Mouse (Mus musculus): Measurements from ENCODE around the gene Olfr789.

Gene Olfr789

DNA sequence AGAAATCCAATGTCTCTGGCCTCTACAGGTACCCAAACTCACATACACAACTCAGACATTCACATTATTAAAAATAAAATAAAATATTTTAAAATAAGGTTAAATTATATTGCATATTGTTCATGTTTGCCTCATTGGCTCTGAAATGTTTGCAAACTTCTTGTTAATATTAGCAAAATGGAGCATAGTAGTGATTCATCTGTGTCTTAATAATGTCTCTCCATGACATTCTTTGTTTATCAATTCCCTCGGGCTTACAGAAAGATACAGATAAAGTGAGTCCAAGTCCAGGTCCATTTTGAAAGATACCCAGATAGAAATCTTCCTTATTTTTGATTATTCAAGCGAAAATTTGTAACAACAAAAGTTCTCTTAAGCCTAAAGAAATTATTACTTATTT, at the start of gene Olfr789:
Gene Olfr789 (plus strand): TSS at position 301 of the 400 bp plus-strand sequence.
- no peak for DNase-seq (ENCODE audit: low read depth, low spot score)

DNA sequence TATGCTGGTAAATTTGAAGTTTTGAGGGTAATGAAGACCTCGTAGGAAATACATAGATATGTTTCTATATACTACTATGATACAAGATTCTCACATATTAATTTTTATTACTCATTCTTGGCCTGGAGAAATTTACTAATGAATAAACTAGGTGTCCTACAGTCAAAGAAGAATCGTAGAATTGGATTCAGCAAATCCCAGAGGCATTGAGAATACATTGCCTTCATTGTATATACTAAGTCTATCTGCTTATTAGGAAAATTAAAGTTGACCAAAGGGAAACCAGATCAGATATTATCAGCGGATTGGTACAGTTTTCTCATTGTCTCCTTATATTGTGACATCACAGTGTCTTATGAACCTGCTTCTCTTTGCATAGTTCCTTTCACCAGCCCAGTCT, 23.0 kb upstream of the Olfr789 start, which contains the start of gene Olfr787:
Gene Olfr787 (plus strand): TSS at position 301 of the 400 bp plus-strand sequence.
- DNase-seq (ENCODE audit: low read depth, low spot score), result no peak

DNA sequence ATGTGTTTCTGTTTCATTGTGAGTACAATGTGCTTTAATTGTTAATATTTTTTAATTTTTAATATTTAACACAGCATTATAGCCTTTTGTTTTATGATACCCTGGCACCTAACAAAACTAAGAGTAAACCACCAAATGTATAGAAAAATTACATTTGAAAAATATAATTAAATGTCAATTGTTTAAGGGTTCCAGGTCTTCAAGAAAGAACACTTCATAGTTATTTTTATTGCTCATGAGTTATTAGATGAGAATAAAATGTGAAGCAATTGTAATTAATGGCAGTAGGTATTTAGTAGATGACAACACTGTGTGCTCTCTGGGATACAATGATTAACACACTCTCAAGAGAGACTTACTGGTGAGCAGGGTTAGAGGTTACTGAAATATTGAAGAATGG, 13.9 kb upstream of the Olfr789 start, which contains the start of gene Olfr788:
Gene Olfr788 (plus strand): TSS at position 301 of the 400 bp plus-strand sequence.
- no peak for DNase-seq (ENCODE audit: low read depth, low spot score)

DNA sequence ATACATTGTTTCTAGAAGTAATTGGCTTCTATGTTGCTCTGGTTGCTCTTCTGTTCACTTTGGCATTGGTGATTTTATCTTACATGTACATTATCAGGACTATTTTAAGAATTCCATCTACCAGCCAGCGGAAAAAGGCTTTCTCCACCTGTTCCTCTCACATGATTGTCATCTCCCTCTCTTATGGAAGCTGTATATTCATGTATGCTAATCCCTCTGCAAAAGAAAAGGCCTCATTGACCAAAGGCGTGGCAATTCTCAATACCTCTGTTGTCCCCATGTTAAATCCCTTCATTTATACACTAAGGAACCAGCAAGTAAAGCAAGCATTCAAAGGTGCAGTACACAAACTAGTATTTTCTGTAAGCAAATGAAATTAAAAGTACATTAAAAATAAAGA, 11.3 kb upstream of the Olfr789 start:
- no peak for DNase-seq (ENCODE audit: low read depth, low spot score)

DNA sequence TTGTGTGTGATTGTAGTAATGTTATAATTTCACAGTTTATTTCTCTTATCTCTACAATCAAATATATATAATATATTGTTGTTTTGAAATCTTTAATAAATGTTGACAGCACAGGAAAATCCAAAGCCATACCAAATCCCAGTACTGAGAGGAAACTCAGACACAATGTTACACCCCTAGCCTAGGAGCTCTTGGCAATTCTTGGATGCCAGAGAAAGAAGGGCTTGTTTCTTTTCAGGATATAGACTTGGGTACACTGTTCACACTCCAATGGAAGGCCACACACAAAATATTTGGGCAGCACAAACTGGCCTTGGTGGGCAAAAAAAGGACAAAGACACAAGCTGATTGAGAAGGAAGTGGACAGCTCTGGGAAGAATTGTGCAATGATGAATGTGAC, 10.8 kb upstream of the Olfr789 start:
- DNase-seq (ENCODE audit: low read depth, low spot score), result no peak

DNA sequence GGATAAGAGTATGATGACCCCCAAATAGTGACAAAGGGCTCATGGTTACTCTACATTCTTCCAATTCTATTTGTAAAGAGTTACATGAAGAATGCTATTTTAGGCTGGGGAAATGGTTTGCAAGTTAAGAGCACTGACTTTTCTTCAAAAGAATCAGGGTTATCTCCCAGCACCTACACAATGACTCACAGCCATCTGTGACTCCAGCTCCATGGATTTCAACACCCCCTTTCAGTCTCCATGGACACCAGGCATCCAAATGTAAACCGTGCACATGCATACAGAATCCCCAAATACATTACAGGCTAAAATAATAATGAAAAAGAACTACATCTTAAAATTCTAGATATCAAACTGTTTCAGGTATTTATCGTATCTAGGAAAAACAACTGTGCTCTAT, 5.5 kb downstream of the Olfr789 start:
- no peak for DNase-seq (ENCODE audit: low read depth, low spot score)

DNA sequence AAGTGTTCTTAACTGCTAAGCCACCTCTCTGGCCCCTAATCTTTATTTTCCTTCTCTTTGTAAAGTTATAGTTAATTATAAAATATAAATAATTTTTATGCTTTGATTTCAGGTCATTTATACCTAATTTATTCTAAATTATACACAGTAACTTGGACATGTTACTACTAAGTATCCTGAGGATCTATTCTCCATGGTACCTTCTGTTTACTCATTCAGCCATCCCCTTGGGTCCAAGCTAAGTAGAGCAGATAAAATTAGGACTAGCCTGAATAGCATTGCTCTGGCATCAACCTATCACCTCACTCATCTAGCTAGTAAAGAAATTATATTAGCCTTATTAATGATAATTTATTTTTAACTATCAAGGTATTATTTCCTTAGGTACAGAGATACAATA, 13.6 kb downstream of the Olfr789 start, which contains the start of gene Olfr790:
Gene Olfr790 (plus strand): TSS at position 301 of the 400 bp plus-strand sequence.
- no peak for DNase-seq (ENCODE audit: low read depth, low spot score)

DNA sequence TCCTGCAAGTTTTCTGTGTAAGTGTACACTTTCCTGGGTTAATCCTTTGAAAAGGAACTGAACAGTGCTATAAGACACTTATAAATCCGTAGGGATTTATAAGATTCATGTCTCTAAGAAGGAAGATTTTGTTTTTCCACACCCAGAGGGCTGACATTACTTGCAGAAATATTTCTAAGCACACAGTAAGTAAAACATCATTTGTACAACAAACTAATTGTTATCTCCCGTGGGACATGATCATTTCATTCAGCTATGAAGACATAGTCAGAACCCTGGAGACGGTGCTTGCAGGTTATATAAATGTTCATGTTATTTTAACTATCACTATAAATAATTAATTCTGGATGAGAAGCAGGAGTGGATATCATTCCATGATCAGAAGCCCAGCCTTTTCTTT, 36.9 kb downstream of the Olfr789 start, which contains the start of gene Olfr791:
Gene Olfr791 (plus strand): TSS at position 301 of the 400 bp plus-strand sequence.
- no peak for DNase-seq (ENCODE audit: low read depth, low spot score)

DNA sequence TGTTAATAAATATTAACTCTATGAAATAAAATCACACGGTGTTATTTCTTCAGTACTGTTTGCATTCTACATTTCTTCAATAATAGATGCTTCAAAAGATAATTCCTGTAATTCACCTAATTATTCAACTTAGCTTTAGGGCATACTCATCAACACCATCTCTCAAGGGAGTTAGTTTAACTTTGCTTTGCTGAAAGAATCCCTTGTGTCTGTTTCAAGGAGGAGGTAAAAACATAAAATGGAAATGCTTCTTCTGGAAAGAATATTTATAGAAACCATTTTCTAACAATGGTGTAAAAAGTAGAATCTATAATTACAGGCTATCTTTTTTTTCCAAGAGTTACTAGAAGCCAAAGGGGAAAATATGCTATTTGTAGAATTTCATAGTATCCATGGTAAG, 54.3 kb downstream of the Olfr789 start, which contains the start of gene Olfr792:
Gene Olfr792 (plus strand): TSS at position 301 of the 400 bp plus-strand sequence.
- DNase-seq (ENCODE audit: low read depth, low spot score), result no peak
